Mouse (Mus musculus): ENCODE results near the gene Rbpms2.
A peak's percentile ranks its signal among the peaks of the same experiment; 100 is the strongest.
"Not testable (repeated sequence)": the region's sequence is repeated elsewhere in the genome, so short reads cannot be mapped to it uniquely, and the experiment has no call there.

Rbpms2 gene

DNA sequence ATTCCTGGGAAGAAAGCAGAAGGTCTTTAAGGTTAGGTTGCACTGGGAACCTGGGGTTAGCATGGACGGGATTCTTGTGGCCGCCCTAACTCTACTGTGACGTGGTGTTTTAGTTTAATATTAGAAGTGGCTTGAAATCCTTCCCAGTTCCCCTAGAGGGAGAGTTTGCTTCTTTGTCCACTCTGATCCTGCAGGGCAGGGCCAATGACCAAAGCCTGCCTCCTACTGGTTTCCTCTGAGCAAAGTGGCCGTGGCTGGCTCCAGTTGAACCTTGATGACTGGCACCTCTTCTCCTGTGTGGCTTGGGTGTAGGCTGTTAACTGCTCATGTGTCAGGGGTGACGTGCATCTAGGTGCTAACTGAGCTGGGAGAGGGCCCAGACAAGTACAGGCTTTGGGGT, 31.6 kb downstream of the Rbpms2 start:
- DNase-seq: no peak

DNA sequence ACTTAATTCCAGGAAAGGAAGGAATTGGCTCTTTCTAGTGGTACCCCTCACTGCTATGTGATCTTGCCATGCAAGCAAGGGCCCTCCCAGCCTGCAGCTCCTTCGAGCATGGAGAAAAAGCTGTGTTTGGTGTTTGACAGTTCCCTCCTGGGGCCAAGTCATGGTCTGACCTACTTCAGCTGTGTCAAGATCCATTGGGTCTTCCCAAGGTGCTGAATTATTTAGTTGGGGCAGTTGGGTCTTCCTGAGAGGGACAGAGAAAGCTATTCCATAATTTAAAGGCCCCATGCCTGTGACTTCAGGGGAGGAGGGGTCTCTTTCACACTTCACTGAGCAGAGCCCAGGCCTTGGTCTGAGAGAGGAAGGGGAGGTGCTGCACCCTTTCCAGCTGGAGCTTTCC, 32.0 kb downstream of the Rbpms2 start:
- DNase-seq: no peak

DNA sequence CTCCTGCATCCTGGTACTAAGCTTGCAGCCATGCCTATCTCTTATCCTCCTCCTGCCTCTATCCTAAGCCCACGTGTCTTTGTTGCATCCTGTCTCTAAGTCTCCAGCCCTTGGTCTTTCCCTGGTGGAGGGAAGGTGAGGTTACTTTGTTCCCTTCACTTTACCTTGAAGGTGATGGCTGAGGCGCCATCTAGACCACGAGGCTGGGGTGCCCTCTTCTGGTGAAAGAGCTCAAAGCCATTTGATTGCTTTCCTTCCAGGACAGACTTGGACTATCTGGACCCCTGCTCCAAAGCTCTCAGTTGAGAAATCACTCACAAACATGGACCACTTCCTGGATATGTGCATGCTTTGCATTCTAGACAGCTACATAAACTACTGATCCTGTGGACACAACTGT, 34.7 kb downstream of the Rbpms2 start:
- DNase-seq: peak; percentile 42

DNA sequence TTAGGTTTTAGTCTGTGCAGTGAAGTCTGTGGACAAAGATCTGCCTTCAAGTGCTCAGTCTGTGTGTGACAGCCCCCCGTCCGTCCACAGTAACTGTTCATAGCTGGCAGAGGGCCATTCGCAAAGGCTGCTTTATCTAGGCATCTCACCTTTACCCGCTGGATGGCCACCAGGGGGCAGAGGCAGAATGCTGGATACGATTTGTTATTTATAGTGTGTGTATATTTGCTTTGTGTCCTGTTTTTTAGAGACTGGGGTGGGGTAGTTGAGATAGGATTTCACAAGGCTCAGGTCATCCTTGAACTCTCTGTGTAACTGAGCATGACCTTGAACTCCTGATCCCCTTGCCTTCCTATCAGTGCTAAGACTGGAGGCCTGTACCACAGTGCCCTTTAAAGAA, 36.6 kb downstream of the Rbpms2 start:
- DNase-seq: peak; percentile 57

DNA sequence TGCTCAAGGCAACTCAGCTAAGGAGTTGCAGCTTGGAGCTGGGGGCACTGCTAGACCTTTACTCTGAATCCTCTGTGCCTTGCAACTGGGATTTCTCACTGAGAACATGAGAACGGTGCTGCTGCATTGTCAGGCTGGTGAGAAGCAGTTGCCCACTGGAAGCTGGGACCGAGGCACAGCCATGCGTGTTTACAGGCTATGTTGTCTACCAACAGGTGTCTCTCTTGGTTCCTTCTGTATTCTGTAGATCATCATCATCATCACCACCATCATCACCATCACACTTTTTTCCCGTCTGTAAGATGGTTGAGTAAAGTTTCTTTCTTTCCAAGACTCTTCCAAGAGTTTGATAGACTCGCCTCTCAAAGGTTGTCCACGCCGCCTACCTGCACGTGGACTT, 38.3 kb downstream of the Rbpms2 start, which contains the start of gene Oaz2:
Gene Oaz2 (plus strand): TSS at position 301 of the 400 bp plus-strand sequence.
- DNase-seq: no peak

DNA sequence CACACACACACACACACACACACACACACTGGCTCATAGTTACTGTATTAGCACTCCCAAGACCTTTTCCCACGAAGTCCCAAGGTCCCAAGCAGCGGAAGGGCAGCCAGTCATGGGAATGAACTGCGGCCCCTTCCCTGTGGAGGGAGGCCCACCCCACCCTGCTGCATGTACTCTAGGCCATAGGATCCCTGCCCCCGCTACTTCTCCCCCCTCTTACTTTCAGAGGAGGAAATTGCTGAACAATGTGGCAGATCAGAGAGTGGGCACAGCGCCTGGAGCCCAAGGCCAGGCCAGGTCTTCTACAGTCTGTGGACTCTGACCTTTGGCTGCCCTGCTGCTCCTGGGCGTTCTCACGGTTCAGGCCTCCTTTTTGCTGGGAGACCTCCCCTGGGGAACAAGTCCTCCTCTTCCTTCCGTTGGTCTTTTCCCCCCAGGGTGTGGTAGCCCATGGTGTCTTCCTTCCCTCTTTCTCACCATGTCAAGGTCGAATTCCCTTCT, 42.0 kb downstream of the Rbpms2 start:
- DNase-seq: no peak

DNA sequence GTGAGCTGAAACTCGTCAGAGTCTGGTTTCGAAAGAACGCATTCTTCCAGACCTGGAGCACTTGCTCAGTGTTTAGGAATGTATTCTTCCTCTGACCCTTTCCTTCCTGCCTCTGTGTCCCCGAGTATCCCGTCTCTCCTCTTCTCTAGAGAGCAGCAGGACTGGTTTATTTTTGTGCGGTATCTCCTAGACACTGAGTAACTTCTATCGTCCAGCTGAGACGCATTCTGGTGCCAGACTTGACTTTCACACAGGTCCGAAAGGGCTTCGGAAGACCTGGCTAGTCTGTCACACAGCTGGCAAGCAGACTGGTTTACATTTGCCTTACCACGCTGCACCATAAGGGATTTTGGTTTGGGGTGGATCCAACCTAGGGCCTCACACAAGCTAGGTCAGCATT, 43.5 kb downstream of the Rbpms2 start:
- DNase-seq: no peak

DNA sequence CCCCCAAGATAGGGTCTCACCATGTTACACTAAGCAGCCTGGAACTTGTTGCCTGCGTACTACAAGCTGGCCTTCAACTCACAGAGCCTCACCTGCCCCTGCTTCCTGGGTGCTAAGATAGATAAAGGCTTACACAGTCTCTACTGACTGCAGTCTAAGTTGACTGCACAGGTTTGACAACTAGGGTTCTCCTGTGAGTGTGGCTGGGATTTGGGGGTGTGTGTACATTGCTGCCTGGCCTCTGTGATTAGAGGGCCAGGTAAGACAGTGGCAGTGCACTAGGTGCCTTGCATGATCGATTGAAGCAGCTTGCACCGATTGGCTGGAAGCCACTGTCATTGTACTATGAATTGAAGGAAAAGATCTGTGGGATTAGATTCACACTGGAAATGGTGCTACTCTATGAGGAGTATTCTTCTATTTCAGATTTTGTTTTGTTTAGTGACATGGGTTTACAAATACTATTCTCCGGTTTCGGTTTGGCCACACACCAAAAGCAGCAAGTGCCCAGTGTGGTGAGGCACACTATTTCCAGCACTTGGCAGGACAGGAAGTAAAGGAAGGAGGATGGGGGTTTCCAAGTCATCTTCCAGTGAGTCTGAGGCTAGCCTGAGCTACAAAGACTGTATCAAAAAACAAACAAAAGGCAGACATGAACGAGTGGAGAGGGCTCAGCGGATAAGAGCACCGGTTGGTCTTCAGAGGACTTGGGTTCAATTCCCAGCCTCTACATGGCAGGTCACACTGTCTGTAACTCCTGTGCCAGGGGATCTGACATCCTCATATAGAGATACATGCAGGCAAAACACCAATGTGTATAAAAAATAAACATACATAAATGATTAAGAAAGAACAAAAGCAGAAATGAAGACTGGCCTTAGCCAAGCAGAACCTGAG, 46.3 kb downstream of the Rbpms2 start:
- no peak for DNase-seq

DNA sequence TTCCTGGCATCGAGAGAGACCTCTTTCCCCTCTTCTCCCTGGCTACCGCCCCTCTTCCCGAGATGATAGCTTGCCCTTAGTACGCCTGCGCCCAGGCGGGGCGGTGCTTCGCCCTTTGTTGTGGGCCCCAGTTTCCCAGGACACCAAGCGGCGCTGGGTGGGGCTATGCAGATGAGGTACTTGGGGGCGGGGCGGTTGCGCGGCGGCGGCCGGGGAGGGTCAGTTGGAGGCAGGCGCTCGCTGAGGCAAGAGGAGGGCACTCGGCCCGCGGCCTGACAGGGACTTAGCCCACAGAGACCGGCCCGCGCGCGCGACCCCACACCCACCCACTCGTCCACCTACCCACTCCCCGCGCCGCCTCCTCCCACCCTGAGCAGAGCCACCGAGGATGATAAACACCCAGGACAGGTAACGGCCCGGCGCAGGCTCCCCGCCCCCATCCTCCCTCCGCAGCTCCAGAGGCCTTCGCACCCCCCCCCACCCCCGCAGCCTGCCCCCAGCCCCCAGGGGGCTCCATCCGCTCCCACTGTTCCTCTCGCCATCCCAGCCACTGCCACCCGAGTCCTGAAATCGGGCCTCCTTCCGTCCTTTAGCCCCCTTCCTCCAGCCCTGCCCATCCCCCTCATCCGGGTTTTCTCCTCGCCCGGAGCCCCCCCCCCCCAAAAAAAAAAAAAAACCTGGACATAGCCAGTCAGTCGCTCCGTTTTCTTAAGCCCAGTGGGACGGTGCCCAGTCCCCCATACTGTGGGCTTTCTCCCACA, 47.1 kb downstream of the Rbpms2 start:
- peak; percentile 95 for DNase-seq

DNA sequence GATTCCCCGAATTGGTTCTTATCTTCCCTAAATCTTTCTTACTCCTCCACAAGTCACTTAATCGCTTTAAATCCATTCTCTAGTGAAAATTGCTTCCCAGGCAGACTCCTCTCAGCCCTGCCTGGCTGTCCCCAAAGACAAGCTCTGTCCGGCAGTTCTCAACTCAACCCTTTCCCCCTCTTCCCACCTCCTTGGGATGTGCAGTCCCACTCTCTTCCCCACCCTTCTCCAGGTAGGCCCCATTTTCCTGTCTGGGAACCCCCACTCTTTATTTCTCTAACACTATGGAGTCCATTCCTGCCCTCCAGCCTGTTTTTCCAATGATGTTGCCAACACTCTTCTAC, 47.6 kb downstream of the Rbpms2 start:
- no peak for DNase-seq

DNA sequence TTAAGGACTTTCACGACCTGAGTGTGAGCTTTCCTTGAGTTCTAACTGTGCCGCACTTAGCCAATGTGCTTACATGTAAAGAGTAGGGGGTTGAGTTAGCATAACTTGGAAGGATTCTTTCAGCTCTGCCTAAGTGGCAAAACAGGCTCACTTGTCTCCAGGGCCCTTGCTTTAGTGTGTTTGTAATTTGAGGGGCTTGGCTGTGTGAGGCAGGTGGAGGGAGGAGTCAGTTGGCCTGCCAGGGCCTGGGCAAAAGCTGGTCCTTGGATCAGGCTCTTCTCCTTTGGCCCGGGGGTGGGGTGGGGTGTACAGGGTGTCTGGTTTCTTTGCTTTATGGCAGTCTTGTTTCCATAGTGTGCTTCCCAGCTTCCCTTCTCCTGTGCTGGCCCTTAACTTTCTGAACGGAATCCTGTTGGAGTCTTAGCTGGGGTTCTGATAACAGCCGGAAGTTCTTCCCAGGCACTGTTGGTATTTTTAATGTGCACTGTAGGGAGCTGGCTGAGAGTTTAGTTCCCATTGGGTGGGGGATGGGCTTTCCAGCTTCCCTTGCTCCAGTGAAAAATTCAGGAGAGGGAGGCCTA, 49.8 kb downstream of the Rbpms2 start:
- DNase-seq: peak; percentile 43

DNA sequence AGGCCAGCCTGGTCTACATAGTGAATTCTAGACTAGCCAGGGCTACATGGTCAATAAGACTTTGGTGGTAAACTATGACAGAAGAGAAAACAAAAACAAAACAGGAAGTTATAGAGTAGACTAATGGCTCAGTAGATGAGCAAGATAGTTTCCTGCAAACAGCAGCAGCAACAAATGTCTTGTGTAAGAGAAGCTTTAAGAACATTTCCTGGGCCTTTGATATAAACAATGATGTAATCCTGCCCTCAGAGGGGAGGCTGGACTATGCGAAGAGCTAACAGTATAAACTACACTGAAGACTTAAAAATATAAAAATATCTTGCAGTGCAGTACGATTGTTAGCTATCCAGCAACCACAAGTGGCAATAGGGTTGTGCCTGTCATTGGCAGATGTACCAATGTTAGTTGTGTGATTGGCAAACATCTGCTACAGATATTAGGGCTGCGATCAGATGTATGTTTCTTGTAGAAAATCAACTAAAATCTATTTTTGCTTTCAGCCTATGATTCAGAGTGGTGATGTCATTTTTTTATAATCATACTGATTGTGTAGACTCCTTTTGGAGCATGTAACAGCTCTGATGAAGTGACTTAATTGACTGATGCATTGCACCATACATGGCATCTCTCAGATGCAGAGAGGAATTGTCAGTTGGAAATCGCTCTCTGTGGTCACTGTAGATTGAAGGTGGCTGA, 51.6 kb downstream of the Rbpms2 start:
- DNase-seq: no peak

DNA sequence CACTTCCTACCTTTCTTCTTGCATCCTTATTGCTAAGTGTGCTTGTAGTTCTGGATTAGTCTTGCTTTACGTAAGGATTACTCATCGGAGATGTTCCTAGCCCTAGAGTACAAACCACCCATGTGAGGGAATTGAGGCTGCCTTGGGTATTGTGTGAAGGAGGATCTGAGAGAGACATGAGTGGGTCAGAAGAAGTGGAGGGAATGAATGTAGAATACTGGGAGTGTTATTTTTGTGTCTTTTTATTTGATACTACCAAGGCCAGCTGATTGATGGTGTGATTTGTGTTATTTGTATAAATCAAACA, 52.1 kb downstream of the Rbpms2 start:
- no peak for DNase-seq

DNA sequence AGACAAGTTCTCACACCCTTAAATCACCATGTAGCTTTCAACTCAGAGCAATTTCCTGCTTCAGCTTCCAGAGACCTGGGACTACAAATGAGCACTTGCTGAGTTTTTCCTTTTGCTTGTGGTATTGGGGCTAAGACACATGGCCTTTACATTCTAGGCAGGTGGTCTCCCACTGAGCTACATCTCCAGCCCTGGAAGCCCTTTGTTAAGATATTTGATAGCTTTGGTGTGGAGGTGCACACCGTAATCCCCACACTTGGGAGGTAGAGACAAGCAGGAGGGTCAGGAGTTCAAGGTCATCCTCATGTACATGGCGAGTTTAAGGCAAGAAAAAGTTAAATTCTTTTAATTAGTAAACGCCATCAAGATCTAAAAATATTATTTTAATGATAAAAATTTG, 52.7 kb downstream of the Rbpms2 start:
- no peak for DNase-seq

DNA sequence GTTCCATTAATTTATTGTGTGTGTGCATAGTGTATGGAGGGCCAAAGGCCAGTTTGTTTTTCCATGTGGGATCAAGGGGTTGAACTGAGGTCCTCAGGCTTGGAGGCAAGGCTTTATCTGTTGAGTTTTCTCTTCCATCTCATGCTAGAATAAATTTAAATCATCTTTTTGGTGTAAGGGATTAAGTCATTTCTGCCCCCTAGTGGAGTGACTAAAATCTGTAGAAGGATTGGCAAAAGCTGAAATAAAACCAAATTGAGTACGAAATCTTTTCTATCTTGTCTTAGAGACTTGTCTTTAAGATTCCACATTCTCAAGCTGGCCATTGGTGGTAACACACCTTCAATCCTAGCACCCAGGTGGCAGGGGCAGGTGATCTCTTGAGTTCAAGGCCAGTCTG, 53.5 kb downstream of the Rbpms2 start:
- DNase-seq: no peak

DNA sequence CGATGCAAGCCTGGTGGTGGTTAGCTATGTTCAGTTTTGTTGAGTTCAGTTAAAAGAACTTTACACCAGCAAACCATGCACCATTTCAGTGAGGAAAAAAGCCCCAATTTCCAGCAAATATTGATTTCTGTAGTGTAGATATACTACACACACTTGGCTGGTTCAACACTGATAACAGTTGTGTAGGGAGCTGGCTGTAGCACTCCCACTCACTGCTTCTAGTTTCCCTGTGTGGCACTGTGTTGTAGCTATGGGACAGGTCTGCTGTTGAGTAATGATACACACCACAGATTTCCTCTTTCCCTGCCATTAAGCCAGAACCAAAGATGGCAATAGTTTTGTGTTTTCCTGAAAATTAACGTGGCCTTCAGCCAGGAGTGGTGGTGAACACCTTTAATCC, 55.3 kb downstream of the Rbpms2 start:
- no peak for DNase-seq

DNA sequence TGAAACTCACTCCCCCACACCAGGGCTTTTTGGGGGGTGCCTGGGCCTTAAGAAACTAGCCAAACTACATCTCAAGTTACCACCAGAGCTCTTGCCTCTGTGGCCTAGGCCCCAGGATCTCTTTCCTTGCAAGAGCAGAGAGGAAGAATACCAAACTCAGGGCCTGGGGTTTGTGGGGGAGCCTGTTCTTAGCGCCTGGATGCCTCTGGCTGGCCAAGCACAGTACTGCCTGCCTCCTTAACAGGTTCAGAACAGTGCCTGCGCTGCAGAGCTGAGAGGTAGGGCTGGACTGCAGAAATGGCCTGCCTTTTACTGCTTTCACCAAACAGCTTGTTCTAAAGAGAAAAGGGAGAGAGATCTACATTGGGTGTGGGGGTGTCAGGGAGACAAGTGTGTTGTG, 60.4 kb downstream of the Rbpms2 start:
- DNase-seq: not testable (repeated sequence)

DNA sequence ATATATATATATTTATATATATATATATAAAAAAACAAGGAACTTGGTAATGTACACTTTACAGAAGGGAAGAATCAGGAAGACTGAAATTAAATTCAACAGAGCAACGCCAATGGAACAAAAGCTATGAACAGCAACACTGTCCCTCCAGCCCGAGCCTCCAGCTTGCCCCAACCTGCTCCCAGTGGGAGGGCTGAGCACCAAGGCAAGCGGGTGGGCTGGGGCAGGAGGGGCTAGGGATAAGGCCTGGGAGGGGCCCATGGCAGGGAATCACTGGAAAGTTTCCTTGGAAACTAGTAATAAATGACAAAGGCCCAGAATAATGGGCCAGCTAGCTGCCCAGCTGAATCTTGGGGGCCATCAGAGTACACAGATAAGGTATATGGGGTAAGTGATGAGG, 63.0 kb downstream of the Rbpms2 start:
- DNase-seq: no peak

DNA sequence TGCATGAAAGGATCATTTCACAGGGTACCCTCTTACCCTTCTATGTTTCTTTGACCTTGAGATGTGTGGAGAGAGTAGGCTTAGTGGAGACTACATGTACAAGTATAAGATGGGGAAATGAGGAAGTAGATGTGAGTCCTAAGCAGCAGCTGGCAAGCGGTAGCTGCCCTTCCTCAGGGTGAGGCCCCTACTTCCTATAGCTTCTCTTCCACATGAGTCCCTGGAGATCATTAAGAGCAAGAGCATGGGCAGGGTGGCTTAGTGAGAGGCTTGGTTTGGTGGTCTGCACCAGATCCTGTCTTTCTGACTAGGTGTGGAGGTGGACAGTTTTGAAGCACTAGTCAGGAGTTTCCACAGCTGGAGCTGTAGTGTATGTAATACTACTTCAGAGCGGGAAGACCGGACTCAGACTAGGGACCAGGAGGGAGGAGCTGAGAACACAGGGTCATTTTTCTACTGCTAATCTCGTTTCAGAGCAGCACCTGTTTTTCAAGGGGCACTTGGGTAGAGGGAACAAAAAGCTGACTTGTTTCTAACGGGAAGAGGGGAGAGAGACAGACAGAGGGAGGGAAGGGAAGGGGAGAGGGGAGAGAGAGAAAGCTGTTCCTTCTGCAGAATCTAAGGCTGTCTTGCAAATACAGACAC, 63.6 kb downstream of the Rbpms2 start:
- no peak for DNase-seq

DNA sequence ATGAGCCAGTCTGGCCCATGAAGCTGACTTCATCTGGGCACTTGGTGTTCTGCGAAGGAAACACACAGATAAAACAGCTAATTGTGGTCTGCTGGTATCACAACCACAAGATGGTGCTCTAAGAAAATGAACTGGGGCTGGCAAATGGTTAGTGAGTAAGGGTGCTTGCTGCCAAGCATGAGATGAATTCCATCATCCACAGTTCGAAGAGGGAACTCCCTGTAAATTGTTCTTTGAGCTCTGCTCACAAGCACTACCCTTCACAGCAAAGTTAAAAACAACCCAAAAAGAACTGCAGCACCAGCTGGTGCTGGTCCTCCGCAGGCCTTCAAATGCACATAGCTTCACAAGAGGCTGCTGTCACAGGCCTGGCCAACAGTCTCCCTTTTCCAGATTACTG, 66.2 kb downstream of the Rbpms2 start:
- DNase-seq: peak; percentile 51

DNA sequence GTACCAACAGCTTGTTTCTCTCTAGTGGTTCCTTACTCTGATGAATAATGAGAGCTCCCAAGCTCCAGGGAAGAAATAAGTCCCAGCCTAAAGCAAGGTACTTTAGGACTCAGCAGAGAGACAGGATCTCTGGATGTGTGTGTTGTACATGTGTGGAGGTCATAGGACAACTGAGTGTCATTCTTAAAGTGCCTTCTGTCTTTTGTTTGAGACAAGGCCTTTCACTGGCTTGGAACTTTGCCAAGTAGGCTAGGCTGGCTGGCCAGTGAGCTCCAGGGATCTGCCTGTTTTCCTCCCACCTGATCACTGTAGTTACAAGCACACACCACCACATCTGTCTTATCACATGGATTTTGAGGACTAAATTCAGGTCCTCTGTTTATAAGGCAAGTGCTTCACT, 66.9 kb downstream of the Rbpms2 start:
- peak; percentile 38 for DNase-seq

DNA sequence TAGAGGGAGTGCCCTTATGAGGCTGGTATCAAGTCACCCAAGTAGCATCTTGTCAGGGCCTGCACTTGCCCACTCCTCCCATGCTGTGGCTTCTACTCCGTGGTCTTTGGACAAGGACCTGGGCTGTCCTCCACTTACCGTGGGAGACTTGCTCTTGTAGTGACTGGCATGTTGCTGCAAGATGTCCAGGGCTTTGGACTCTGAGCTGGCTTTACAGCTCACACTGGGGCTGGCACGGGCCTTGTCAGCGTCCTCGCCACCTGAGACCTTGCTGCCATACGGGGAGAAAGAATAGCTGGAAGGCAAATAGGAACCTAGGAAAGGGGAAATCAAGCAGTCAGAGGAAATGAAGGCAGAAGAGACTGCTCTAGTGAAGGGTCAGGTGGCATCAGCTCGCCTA, 67.9 kb downstream of the Rbpms2 start:
- no peak for DNase-seq

DNA sequence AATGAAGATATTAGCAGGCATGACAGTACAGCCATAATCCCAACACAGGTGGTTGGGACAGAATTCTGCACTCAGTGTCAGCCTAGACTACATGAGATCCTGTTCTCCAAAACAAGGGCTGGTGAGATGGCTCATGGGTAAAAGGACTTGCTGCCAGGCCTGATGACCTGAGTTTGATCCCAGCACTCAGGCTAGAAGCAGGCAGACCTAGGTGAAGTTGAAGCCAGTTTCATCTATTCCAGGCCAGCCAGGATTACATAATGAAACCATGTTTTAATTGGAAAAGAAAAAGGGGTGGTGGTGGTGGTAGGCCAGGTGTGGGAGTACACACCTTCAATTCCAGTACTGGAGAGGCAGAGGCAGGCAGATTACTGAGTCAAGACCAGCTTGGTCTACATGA, 68.5 kb downstream of the Rbpms2 start:
- no peak for DNase-seq

All from cerebellum, adult 8-10 months (tissue).